Mouse (Mus musculus): ENCODE measurements around the gene Lbx1. TPM values are rescaled to one million over a fixed set of nuclear protein-coding genes. Genes with fewer than 3 reads are reported as not detected.

Lbx1 gene
- polyA plus RNA-seq, 1 experiment from 2014 or later = 0.11 TPM

GRCm38 (mm10) chr19:45230848-45231382 is 4.7 kb downstream of the Lbx1 start:
- H3K4me1 ChIP-seq (ENCODE audit: control insufficient read depth, insufficient read depth, low read length) = peaks cover 21% of the 10 kb centered on the region; the same call in 1 of the 2 replicates
- no peak overlapping the region for H3K27ac ChIP-seq (ENCODE audit: low read depth, low read length)
- H3K27me3 ChIP-seq (ENCODE audit: control insufficient read depth, insufficient read depth, low read length) = peaks cover 100% of the 10 kb centered on the region
- peak overlapping the region; percentile 20 for H3K4me3 ChIP-seq (ENCODE audit: low read length)
- H3K9me3 ChIP-seq (ENCODE audit: control insufficient read depth, low read length) = no peaks in the 10 kb centered on the region
- under 1% methylated on average over 34 of the region's 51 CpGs for WGBS
- no peak overlapping the region for H3K9ac ChIP-seq (ENCODE audit: low read depth, low read length)
- H3K36me3 ChIP-seq (ENCODE audit: control insufficient read depth, insufficient read depth, low read length) = no peaks in the 10 kb centered on the region
- H3K4me2 ChIP-seq (replicated peaks; ENCODE audit: low read depth, low read length) = peak overlapping the region; percentile 19
- no peak for ATAC-seq (ENCODE audit: low FRiP score, low TSS enrichment)

DNA sequence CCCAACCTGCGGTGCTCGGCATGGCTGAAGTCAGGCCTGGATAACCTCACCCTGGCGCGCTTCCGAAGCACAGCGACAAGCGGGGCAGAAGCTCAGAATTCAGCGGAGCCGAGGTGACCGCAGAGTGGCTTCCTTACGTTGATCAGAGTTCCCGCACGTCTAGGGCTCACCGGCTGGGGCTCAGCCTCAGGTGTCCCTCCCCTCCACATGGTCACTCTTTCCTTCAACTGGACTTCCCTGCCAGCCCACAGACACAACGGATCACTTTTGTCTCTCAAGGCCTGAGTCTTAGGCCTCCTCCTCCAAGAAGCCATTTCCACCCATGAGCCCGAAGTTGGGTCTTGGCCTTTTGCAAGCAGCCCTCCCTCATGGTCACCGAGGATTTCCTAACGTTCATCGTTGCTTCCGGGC is 5.4 kb downstream of the Lbx1 start:
- Histone ChIP-seq H3K9ac (ENCODE audit: low read depth, low read length) (no peak overlapping the region), H3K4me1 (ENCODE audit: control insufficient read depth, insufficient read depth, low read length) (peaks cover 21% of the 10 kb centered on the region; the same call in 1 of the 2 replicates), H3K27me3 (ENCODE audit: control insufficient read depth, insufficient read depth, low read length) (peaks cover 100% of the 10 kb centered on the region), H3K27ac (ENCODE audit: low read depth, low read length) (no peak overlapping the region), H3K4me3 (ENCODE audit: low read length) (no peak overlapping the region), H3K4me2 (replicated peaks; ENCODE audit: low read depth, low read length) (no peak overlapping the region), H3K36me3 (ENCODE audit: control insufficient read depth, insufficient read depth, low read length) (no peaks in the 10 kb centered on the region), H3K9me3 (ENCODE audit: control insufficient read depth, low read length) (no peaks in the 10 kb centered on the region)
- no peak for ATAC-seq (ENCODE audit: low FRiP score, low TSS enrichment)
- WGBS = under 1% methylated on average over 20 of the region's 20 CpGs

GRCm38 (mm10) chr19:45229378-45230135 is 6.1 kb downstream of the Lbx1 start:
- Histone ChIP-seq H3K36me3 (ENCODE audit: control insufficient read depth, insufficient read depth, low read length) (no peaks in the 10 kb centered on the region), H3K27ac (ENCODE audit: low read depth, low read length) (no peak overlapping the region), H3K4me1 (ENCODE audit: control insufficient read depth, insufficient read depth, low read length) (0 out of 2 replicates have a peak, but pooled peaks cover 15% of the 10 kb centered on the region), H3K4me2 (replicated peaks; ENCODE audit: low read depth, low read length) (0 out of 2 replicates have a peak overlapping the region, but pooled peaks have one; percentile 1), H3K27me3 (ENCODE audit: control insufficient read depth, insufficient read depth, low read length) (peaks cover 100% of the 10 kb centered on the region), H3K9me3 (ENCODE audit: control insufficient read depth, low read length) (no peaks in the 10 kb centered on the region), H3K4me3 (ENCODE audit: low read length) (peak overlapping the region; percentile 7; the same call in 1 of the 2 replicates), H3K9ac (ENCODE audit: low read depth, low read length) (no peak overlapping the region)
- WGBS = under 1% methylated on average over 33 of the region's 33 CpGs
- ATAC-seq (ENCODE audit: low FRiP score, low TSS enrichment) = 0 out of 2 replicates have a peak, but pooled peaks have one; percentile 17

DNA sequence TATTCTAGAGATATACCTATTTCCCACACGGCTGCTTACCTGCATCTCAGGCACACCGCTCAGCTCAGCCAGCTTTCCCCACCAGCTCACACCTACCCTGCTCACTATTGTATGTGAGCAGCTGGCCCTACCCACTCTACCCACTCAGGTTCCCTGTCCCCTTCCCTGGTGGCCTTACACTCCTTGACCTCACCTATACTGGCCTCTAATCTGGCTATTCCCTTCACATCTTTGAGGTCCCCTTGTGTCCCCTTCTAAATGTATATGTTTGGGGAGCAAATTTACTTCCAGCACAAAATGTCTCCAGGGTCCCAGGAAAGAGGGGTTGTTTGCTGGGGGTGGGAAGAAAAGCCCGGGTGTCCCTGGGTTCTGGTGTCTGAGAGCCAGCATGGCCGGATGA is 6.8 kb downstream of the Lbx1 start:
- no peak for ATAC-seq (ENCODE audit: low FRiP score, low TSS enrichment)
- peaks cover 100% of the 10 kb centered on the region for H3K27me3 ChIP-seq (ENCODE audit: control insufficient read depth, insufficient read depth, low read length)
- H3K4me3 ChIP-seq (ENCODE audit: low read length) = no peak overlapping the region
- H3K9ac ChIP-seq (ENCODE audit: low read depth, low read length) = no peak overlapping the region
- 0 out of 2 replicates have a peak, but pooled peaks cover 19% of the 10 kb centered on the region for H3K4me1 ChIP-seq (ENCODE audit: control insufficient read depth, insufficient read depth, low read length)
- 5% methylated on average over 4 of the region's 4 CpGs for WGBS
- H3K9me3 ChIP-seq (ENCODE audit: control insufficient read depth, low read length) = no peaks in the 10 kb centered on the region
- no peak overlapping the region for H3K27ac ChIP-seq (ENCODE audit: low read depth, low read length)
- no peaks in the 10 kb centered on the region for H3K36me3 ChIP-seq (ENCODE audit: control insufficient read depth, insufficient read depth, low read length)
- no peak overlapping the region for H3K4me2 ChIP-seq (replicated peaks; ENCODE audit: low read depth, low read length)

DNA sequence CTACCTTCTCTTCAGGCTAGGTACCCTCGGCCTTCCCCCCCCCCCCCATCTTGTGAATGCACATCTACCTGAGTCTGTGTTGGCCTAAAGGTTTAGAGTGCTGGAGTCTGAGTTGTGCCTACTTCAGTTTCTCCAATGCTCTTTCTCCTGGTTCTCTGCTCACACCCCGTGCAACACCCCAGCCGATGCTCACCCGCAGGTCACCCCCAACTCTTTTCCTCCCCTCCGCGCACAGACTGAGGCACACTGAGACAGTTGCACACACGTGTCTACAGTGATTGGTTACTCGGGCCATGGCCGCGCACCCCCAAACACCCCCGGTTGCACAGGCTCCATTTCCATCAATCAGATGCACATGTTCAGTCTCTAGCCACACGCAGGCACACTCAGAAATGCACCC is 7.5 kb downstream of the Lbx1 start:
- Histone ChIP-seq H3K9ac (ENCODE audit: low read depth, low read length) (no peak overlapping the region), H3K27me3 (ENCODE audit: control insufficient read depth, insufficient read depth, low read length) (peaks cover 100% of the 10 kb centered on the region), H3K4me2 (replicated peaks; ENCODE audit: low read depth, low read length) (no peak overlapping the region), H3K36me3 (ENCODE audit: control insufficient read depth, insufficient read depth, low read length) (no peaks in the 10 kb centered on the region), H3K4me1 (ENCODE audit: control insufficient read depth, insufficient read depth, low read length) (0 out of 2 replicates have a peak, but pooled peaks cover 18% of the 10 kb centered on the region), H3K4me3 (ENCODE audit: low read length) (no peak overlapping the region), H3K9me3 (ENCODE audit: control insufficient read depth, low read length) (no peaks in the 10 kb centered on the region), H3K27ac (ENCODE audit: low read depth, low read length) (no peak overlapping the region)
- ATAC-seq (ENCODE audit: low FRiP score, low TSS enrichment) = no peak
- WGBS = 7% methylated on average over 11 of the region's 12 CpGs

DNA sequence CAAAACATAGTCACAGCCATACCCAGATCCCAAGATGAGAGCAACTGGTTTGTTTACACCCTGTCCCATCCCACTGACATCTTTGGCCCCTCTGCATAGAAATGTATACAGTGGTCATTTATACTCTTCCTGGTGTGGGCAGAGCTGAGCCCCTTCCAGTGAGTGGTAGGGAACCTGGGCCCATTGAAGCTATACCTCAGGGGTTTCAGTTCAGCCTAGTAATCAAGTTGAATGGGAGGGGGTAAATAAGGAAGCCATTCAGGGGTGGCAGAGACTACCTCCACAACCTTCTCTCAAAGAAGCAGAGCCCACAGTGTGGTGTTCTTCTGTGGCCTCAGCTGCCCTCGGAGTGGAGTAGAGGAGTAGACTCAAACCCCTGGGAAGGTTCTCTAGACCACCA is 7.9 kb downstream of the Lbx1 start:
- H3K4me2 ChIP-seq (replicated peaks; ENCODE audit: low read depth, low read length) = no peak overlapping the region
- H3K4me1 ChIP-seq (ENCODE audit: control insufficient read depth, insufficient read depth, low read length) = 0 out of 2 replicates have a peak, but pooled peaks cover 18% of the 10 kb centered on the region
- no peak overlapping the region for H3K9ac ChIP-seq (ENCODE audit: low read depth, low read length)
- H3K27ac ChIP-seq (ENCODE audit: low read depth, low read length) = no peak overlapping the region
- no peaks in the 10 kb centered on the region for H3K9me3 ChIP-seq (ENCODE audit: control insufficient read depth, low read length)
- 0% methylated on average over 1 of the region's 1 CpGs for WGBS
- H3K27me3 ChIP-seq (ENCODE audit: control insufficient read depth, insufficient read depth, low read length) = peaks cover 100% of the 10 kb centered on the region
- ATAC-seq (ENCODE audit: low FRiP score, low TSS enrichment) = no peak
- no peak overlapping the region for H3K4me3 ChIP-seq (ENCODE audit: low read length)
- no peaks in the 10 kb centered on the region for H3K36me3 ChIP-seq (ENCODE audit: control insufficient read depth, insufficient read depth, low read length)

DNA sequence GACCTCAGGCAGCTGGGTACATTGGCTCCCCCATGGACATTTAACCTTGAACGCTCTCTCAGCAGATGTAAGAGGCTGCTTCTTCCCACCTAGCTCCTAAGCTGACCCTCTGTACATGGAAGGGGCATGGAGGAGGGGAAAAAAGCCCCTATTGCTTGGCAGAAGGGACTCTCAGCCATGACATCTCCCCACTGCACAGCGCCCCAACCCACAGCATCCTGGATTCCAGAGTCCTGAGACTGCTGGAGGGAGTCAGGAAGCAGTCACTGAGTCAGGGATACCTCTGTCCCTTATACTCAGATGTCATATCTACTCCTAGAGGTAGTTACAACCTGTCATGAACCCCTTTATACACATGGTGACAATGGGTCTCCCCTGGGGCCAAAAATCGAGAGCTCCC is 8.6 kb downstream of the Lbx1 start:
- no peak overlapping the region for H3K27ac ChIP-seq (ENCODE audit: low read depth, low read length)
- H3K27me3 ChIP-seq (ENCODE audit: control insufficient read depth, insufficient read depth, low read length) = peaks cover 100% of the 10 kb centered on the region
- H3K9ac ChIP-seq (ENCODE audit: low read depth, low read length) = no peak overlapping the region
- no peaks in the 10 kb centered on the region for H3K9me3 ChIP-seq (ENCODE audit: control insufficient read depth, low read length)
- ATAC-seq (ENCODE audit: low FRiP score, low TSS enrichment) = no peak
- no peak overlapping the region for H3K4me3 ChIP-seq (ENCODE audit: low read length)
- H3K4me2 ChIP-seq (replicated peaks; ENCODE audit: low read depth, low read length) = no peak overlapping the region
- 5% methylated on average over 3 of the region's 3 CpGs for WGBS
- H3K4me1 ChIP-seq (ENCODE audit: control insufficient read depth, insufficient read depth, low read length) = 0 out of 2 replicates have a peak, but pooled peaks cover 18% of the 10 kb centered on the region
- no peaks in the 10 kb centered on the region for H3K36me3 ChIP-seq (ENCODE audit: control insufficient read depth, insufficient read depth, low read length)

DNA sequence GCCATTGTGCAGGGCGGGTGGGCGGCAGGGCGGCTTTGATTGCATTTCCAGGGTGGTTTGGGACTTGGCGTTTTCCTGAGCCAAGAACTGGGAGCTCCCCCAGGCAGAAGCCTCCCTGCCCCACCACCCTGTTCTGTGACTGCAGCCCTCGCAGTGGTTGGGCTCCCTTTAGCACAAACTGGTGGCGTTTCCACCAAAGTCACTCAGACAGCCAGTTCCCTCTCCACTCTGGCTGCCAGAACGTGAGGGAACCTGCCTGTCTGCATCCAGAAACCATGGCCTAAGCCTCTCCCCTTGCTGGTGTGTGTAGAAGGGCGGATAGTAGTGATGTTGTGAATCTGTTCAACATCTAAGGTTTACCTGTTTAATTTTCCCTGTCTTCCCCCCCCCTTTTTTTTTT is 9.4 kb downstream of the Lbx1 start:
- Histone ChIP-seq H3K9ac (ENCODE audit: low read depth, low read length) (no peak overlapping the region), H3K36me3 (ENCODE audit: control insufficient read depth, insufficient read depth, low read length) (no peaks in the 10 kb centered on the region), H3K27ac (ENCODE audit: low read depth, low read length) (no peak overlapping the region), H3K4me3 (ENCODE audit: low read length) (no peak overlapping the region), H3K27me3 (ENCODE audit: control insufficient read depth, insufficient read depth, low read length) (peaks cover 100% of the 10 kb centered on the region), H3K9me3 (ENCODE audit: control insufficient read depth, low read length) (no peaks in the 10 kb centered on the region), H3K4me2 (replicated peaks; ENCODE audit: low read depth, low read length) (no peak overlapping the region), H3K4me1 (ENCODE audit: control insufficient read depth, insufficient read depth, low read length) (0 out of 2 replicates have a peak, but pooled peaks cover 19% of the 10 kb centered on the region)
- under 1% methylated on average over 8 of the region's 8 CpGs for WGBS
- no peak for ATAC-seq (ENCODE audit: low FRiP score, low TSS enrichment)

- Histone ChIP-seq H3K27ac (ENCODE audit: low read depth, low read length) (no peak overlapping the region), H3K4me3 (ENCODE audit: low read length) (no peak overlapping the region), H3K27me3 (ENCODE audit: control insufficient read depth, insufficient read depth, low read length) (peaks cover 89% of the 10 kb centered on the region), H3K9ac (ENCODE audit: low read depth, low read length) (no peak overlapping the region), H3K36me3 (ENCODE audit: control insufficient read depth, insufficient read depth, low read length) (no peaks in the 10 kb centered on the region), H3K9me3 (ENCODE audit: control insufficient read depth, low read length) (no peaks in the 10 kb centered on the region), H3K4me1 (ENCODE audit: control insufficient read depth, insufficient read depth, low read length) (0 out of 2 replicates have a peak, but pooled peaks cover 18% of the 10 kb centered on the region), H3K4me2 (replicated peaks; ENCODE audit: low read depth, low read length) (no peak overlapping the region)
- no peak for ATAC-seq (ENCODE audit: low FRiP score, low TSS enrichment)
- 1% methylated on average over 12 of the region's 12 CpGs for WGBS
These were observed 10.5 kb downstream of the Lbx1 start for GRCm38 (mm10) chr19:45225130-45225529.
